Mouse (Mus musculus): ENCODE measurements around the gene Rnf41.

The Rnf41 gene

GRCm38 (mm10) chr10:128385902-128386301 is 25.6 kb upstream of the Rnf41 start:
- in situ Hi-C loops (cut with MboI, MseI), result no loop called here

GRCm38 (mm10) chr10:128388941-128389340 is 22.5 kb upstream of the Rnf41 start:
- in situ Hi-C loops (cut with MboI, MseI), result no loop called here

GRCm38 (mm10) chr10:128389570-128389969 is 21.9 kb upstream of the Rnf41 start:
- in situ Hi-C loops (cut with MboI, MseI), result no loop called here

- in situ Hi-C loops (cut with MboI, MseI), result no loop called here
Measured at GRCm38 (mm10) chr10:128390366-128390765, 21.1 kb upstream of the Rnf41 start.

GRCm38 (mm10) chr10:128391850-128392249 is 19.6 kb upstream of the Rnf41 start:
- in situ Hi-C loops (cut with MboI, MseI), result no loop called here

- in situ Hi-C loops (cut with MboI, MseI), result no loop called here
Measured at GRCm38 (mm10) chr10:128396017-128396673, 15.3 kb upstream of the Rnf41 start.

- in situ Hi-C loops (cut with MboI, MseI), result no loop called here
Measured at GRCm38 (mm10) chr10:128396716-128397264, 14.7 kb upstream of the Rnf41 start.

GRCm38 (mm10) chr10:128397466-128397865 is 14.0 kb upstream of the Rnf41 start:
- in situ Hi-C loops (cut with MboI, MseI), result no loop called here

- in situ Hi-C loops (cut with MboI, MseI), result no loop called here
Measured at GRCm38 (mm10) chr10:128400338-128400737, 11.1 kb upstream of the Rnf41 start.

GRCm38 (mm10) chr10:128401056-128401455 is 10.4 kb upstream of the Rnf41 start, which contains the start of gene Slc39a5:
Gene Slc39a5, minus strand, starts transcription at chr10:128401229.
- in situ Hi-C loops (cut with MboI, MseI), result no loop called here

- in situ Hi-C loops (cut with MboI, MseI), result no loop called here
Measured at GRCm38 (mm10) chr10:128401638-128402037, 9.8 kb upstream of the Rnf41 start.

GRCm38 (mm10) chr10:128403931-128404330 is 7.5 kb upstream of the Rnf41 start:
- in situ Hi-C loops (cut with MboI, MseI), result no loop called here

- in situ Hi-C loops (cut with MboI, MseI), result loop anchor here (5.0 kb wide), 1 partner anchor 38 kb away; no protein-coding TSS in a partner anchor
Measured at GRCm38 (mm10) chr10:128408591-128409535, 2.6 kb upstream of the Rnf41 start.

- in situ Hi-C loops (cut with MboI, MseI), result loop anchor here (5.0 kb wide), 1 partner anchor 37 kb away; no protein-coding TSS in a partner anchor
Measured at GRCm38 (mm10) chr10:128409692-128410559, 1.5 kb upstream of the Rnf41 start.

GRCm38 (mm10) chr10:128410560-128410845 is 954 bp upstream of the Rnf41 start:
- in situ Hi-C loops (cut with MboI, MseI), result no loop called here

GRCm38 (mm10) chr10:128412055-128412381 is 561 bp downstream of the Rnf41 start:
- in situ Hi-C loops (cut with MboI, MseI), result no loop called here

- in situ Hi-C loops (cut with MboI, MseI), result no loop called here
Measured at GRCm38 (mm10) chr10:128412558-128412957, 1.1 kb downstream of the Rnf41 start.

GRCm38 (mm10) chr10:128413076-128413475 is 1.6 kb downstream of the Rnf41 start:
- in situ Hi-C loops (cut with MboI, MseI), result no loop called here

- in situ Hi-C loops (cut with MboI, MseI), result no loop called here
Measured at GRCm38 (mm10) chr10:128414848-128415247, 3.4 kb downstream of the Rnf41 start.

GRCm38 (mm10) chr10:128422426-128422825 is 11.0 kb downstream of the Rnf41 start:
- in situ Hi-C loops (cut with MboI, MseI), result no loop called here

- in situ Hi-C loops (cut with MboI, MseI), result no loop called here
Measured at GRCm38 (mm10) chr10:128424604-128425003, 13.1 kb downstream of the Rnf41 start.

- in situ Hi-C loops (cut with MboI, MseI), result no loop called here
Measured at GRCm38 (mm10) chr10:128425260-128425659, 13.8 kb downstream of the Rnf41 start.

All from regulatory T cell (primary cell).